Mouse (Mus musculus): ENCODE data around the gene C9. TPM values are rescaled to one million over a fixed set of nuclear protein-coding genes. Genes with fewer than 3 reads are reported as not detected.

Gene C9
- polyA plus RNA-seq, 2 experiments: 0.11 to 0.25 TPM

- TF ChIP-seq POLR2A (IDR thresholded peaks at IDR 0.05; ENCODE audit: borderline replicate concordance, extremely low read depth, insufficient read depth, insufficient read length): no peak
- WGBS: 59% methylated on average over 1 of the region's 1 CpGs
- Histone ChIP-seq H3K4me1 (ENCODE audit: control insufficient read depth, insufficient read depth, low read length) (peaks cover 7% of the 10 kb centered on the region), H3K27ac (replicated peaks; ENCODE audit: low read depth, low read length) (no peak overlapping the region), H3K4me2 (replicated peaks; ENCODE audit: low read depth, low read length, severe bottlenecking) (no peak overlapping the region), H3K27me3 (ENCODE audit: control insufficient read depth, insufficient read depth, low read length) (no peaks in the 10 kb centered on the region), H3K9me3 (ENCODE audit: control insufficient read depth, low read length) (no peaks in the 10 kb centered on the region), H3K9ac (ENCODE audit: low read depth, low read length, severe bottlenecking) (no peak overlapping the region), H3K4me3 (replicated peaks; ENCODE audit: low read length) (no peak overlapping the region), H3K36me3 (ENCODE audit: control insufficient read depth, insufficient read depth, low read length) (no peaks in the 10 kb centered on the region)
- DNase-seq (ENCODE audit: low spot score) (no peak), ATAC-seq (ENCODE audit: low FRiP score, low read depth) (no peak)
These were observed 1.1 kb downstream of the C9 start for GRCm38 (mm10) chr15:6446181-6446580.

GRCm38 (mm10) chr15:6448892-6449291 is 3.8 kb downstream of the C9 start:
- 0 out of 2 replicates have a peak overlapping the region, but pooled peaks have one; percentile 7 for H3K9ac ChIP-seq (ENCODE audit: low read depth, low read length, severe bottlenecking)

GRCm38 (mm10) chr15:6454461-6454860 is 9.3 kb downstream of the C9 start:
- Histone ChIP-seq H3K4me2 (replicated peaks; ENCODE audit: low read depth, low read length, severe bottlenecking) (no peak overlapping the region), H3K4me3 (replicated peaks; ENCODE audit: low read length) (no peak overlapping the region), H3K9me3 (ENCODE audit: control insufficient read depth, low read length) (no peaks in the 10 kb centered on the region), H3K4me1 (ENCODE audit: control insufficient read depth, insufficient read depth, low read length) (no peaks in the 10 kb centered on the region), H3K27ac (replicated peaks; ENCODE audit: low read depth, low read length) (no peak overlapping the region), H3K36me3 (ENCODE audit: control insufficient read depth, insufficient read depth, low read length) (no peaks in the 10 kb centered on the region), H3K27me3 (ENCODE audit: control insufficient read depth, insufficient read depth, low read length) (no peaks in the 10 kb centered on the region), H3K9ac (ENCODE audit: low read depth, low read length, severe bottlenecking) (no peak overlapping the region)
- WGBS: 32% methylated on average over 2 of the region's 2 CpGs
- DNase-seq (ENCODE audit: low spot score): peak; percentile 49
- TF ChIP-seq POLR2A (IDR thresholded peaks at IDR 0.05; ENCODE audit: borderline replicate concordance, extremely low read depth, insufficient read depth, insufficient read length): no peak
- peak; percentile 79 for ATAC-seq (ENCODE audit: low FRiP score, low read depth)

More at GRCm38 (mm10) chr15:6448892-6449291, 3.8 kb downstream of the C9 start:
- H3K36me3 ChIP-seq (ENCODE audit: control insufficient read depth, insufficient read depth, low read length): no peaks in the 10 kb centered on the region
- H3K4me3 ChIP-seq (replicated peaks; ENCODE audit: low read length): no peak overlapping the region
- no peak for ATAC-seq (ENCODE audit: low FRiP score, low read depth)
- H3K4me1 ChIP-seq (ENCODE audit: control insufficient read depth, insufficient read depth, low read length): peaks cover 7% of the 10 kb centered on the region
- WGBS: 44% methylated on average over 9 of the region's 9 CpGs
- no peak for TF ChIP-seq POLR2A (IDR thresholded peaks at IDR 0.05; ENCODE audit: borderline replicate concordance, extremely low read depth, insufficient read depth, insufficient read length)
- H3K27ac ChIP-seq (replicated peaks; ENCODE audit: low read depth, low read length): no peak overlapping the region
- no peak overlapping the region; the same call in 1 of the 2 replicates for H3K4me2 ChIP-seq (replicated peaks; ENCODE audit: low read depth, low read length, severe bottlenecking)
- no peak for DNase-seq (ENCODE audit: low spot score)
- H3K27me3 ChIP-seq (ENCODE audit: control insufficient read depth, insufficient read depth, low read length): no peaks in the 10 kb centered on the region
- no peaks in the 10 kb centered on the region for H3K9me3 ChIP-seq (ENCODE audit: control insufficient read depth, low read length)

- WGBS: 64% methylated on average over 8 of the region's 8 CpGs
- no peak for TF ChIP-seq POLR2A (IDR thresholded peaks at IDR 0.05; ENCODE audit: borderline replicate concordance, extremely low read depth, insufficient read depth, insufficient read length)
- Histone ChIP-seq H3K27me3 (ENCODE audit: control insufficient read depth, insufficient read depth, low read length) (no peaks in the 10 kb centered on the region), H3K36me3 (ENCODE audit: control insufficient read depth, insufficient read depth, low read length) (no peaks in the 10 kb centered on the region), H3K9me3 (ENCODE audit: control insufficient read depth, low read length) (no peaks in the 10 kb centered on the region), H3K4me3 (replicated peaks; ENCODE audit: low read length) (no peak overlapping the region), H3K4me1 (ENCODE audit: control insufficient read depth, insufficient read depth, low read length) (peaks cover 2% of the 10 kb centered on the region; the same call in 1 of the 2 replicates), H3K27ac (replicated peaks; ENCODE audit: low read depth, low read length) (no peak overlapping the region), H3K9ac (ENCODE audit: low read depth, low read length, severe bottlenecking) (no peak overlapping the region), H3K4me2 (replicated peaks; ENCODE audit: low read depth, low read length, severe bottlenecking) (no peak overlapping the region)
- no peak for DNase-seq (ENCODE audit: low spot score)
- no peak for ATAC-seq (ENCODE audit: low FRiP score, low read depth)
These were observed 16.3 kb downstream of the C9 start for GRCm38 (mm10) chr15:6461381-6461780.

GRCm38 (mm10) chr15:6463361-6463923 is 18.3 kb downstream of the C9 start:
- H3K27me3 ChIP-seq (ENCODE audit: control insufficient read depth, insufficient read depth, low read length): no peaks in the 10 kb centered on the region
- no peak overlapping the region for H3K27ac ChIP-seq (replicated peaks; ENCODE audit: low read depth, low read length)
- H3K9me3 ChIP-seq (ENCODE audit: control insufficient read depth, low read length): no peaks in the 10 kb centered on the region
- ATAC-seq (ENCODE audit: low FRiP score, low read depth) (peak; percentile 65; the same call in 1 of the 2 replicates), DNase-seq (ENCODE audit: low spot score) (peak; percentile 61)
- no peak overlapping the region for H3K4me3 ChIP-seq (replicated peaks; ENCODE audit: low read length)
- H3K9ac ChIP-seq (ENCODE audit: low read depth, low read length, severe bottlenecking): no peak overlapping the region
- no peaks in the 10 kb centered on the region for H3K36me3 ChIP-seq (ENCODE audit: control insufficient read depth, insufficient read depth, low read length)
- H3K4me2 ChIP-seq (replicated peaks; ENCODE audit: low read depth, low read length, severe bottlenecking): no peak overlapping the region
- no peak for TF ChIP-seq POLR2A (IDR thresholded peaks at IDR 0.05; ENCODE audit: borderline replicate concordance, extremely low read depth, insufficient read depth, insufficient read length)
- peaks cover 9% of the 10 kb centered on the region for H3K4me1 ChIP-seq (ENCODE audit: control insufficient read depth, insufficient read depth, low read length)
- WGBS: 52% methylated on average over 3 of the region's 3 CpGs
